Mouse (Mus musculus) midbrain, postnatal 0 days (tissue): ENCODE data around the gene Gm20920. TPM values are rescaled to one million over a fixed set of nuclear protein-coding genes. Genes with fewer than 3 reads are reported as not detected.
"Not testable (repeated sequence)": the region's sequence is repeated elsewhere in the genome, so short reads cannot be mapped to it uniquely, and the experiment has no call there.

ENCODE experiments used
- ATAC-seq: fragments of 200-750 bp; cut with Nextera tagmentation; 2 replicates; pipeline ENCODE4 v1.8.0; 2017; ENCODE audit warnings: moderate number of reproducible peaks, mild to moderate bottlenecking, moderate TSS enrichment, moderate library complexity; ENCODE audit not compliant: low FRiP score
- DNase-seq: peaks from one replicate; pipeline ENCODE4 v3.0.0-alpha.2; 2015; ENCODE audit warnings: low spot score
- H3K27ac ChIP-seq: fragments of 300-500 bp; sonication (generic); 2 replicates; pipeline ENCODE4 v1.5.1; 2014; ENCODE audit warnings: low read depth, mild to moderate bottlenecking, low read length, mixed read lengths
- H3K27me3 ChIP-seq: fragments of 300-500 bp; sonication (generic); 2 replicates; pipeline ENCODE4 v1.6.1; 2014; ENCODE audit warnings: low read length, control low read depth, mixed read lengths; ENCODE audit not compliant: insufficient read depth
- H3K36me3 ChIP-seq: fragments of 300-500 bp; sonication (generic); 2 replicates; pipeline ENCODE4 v1.6.1; 2014; ENCODE audit warnings: low read length, control low read depth, mixed read lengths; ENCODE audit not compliant: insufficient read depth
- H3K4me1 ChIP-seq: fragments of 300-500 bp; sonication (generic); 2 replicates; pipeline ENCODE4 v1.6.1; 2014; ENCODE audit warnings: mild to moderate bottlenecking, control low read depth, antibody characterized with exemption, low read length, mixed read lengths; ENCODE audit not compliant: insufficient read depth
- H3K4me2 ChIP-seq: fragments of 300-500 bp; sonication (generic); 2 replicates; pipeline ENCODE4 v1.6.1; 2014; ENCODE audit warnings: low read depth, mild to moderate bottlenecking, low read length, mixed read lengths; ENCODE audit not compliant: poor library complexity, severe bottlenecking
- H3K4me3 ChIP-seq: fragments of 300-500 bp; sonication (generic); 2 replicates; pipeline ENCODE4 v1.5.1; 2014; ENCODE audit warnings: low read depth, mild to moderate bottlenecking, low read length, moderate library complexity
- H3K9ac ChIP-seq: fragments of 300-500 bp; sonication (generic); replicated peaks from 2 replicates; pipeline ENCODE4 v1.6.1; 2014; ENCODE audit warnings: mild to moderate bottlenecking, low read length, moderate library complexity, mixed read lengths; ENCODE audit not compliant: poor library complexity, severe bottlenecking
- H3K9me3 ChIP-seq: fragments of 300-500 bp; sonication (generic); 2 replicates; pipeline ENCODE4 v1.6.1; 2016; ENCODE audit warnings: low read length, control low read depth
- WGBS: fragments of 180-500 bp; shearing (Covaris S2); extraction: QIAGEN DNeasy Blood & Tissue Kit; methylation state at CpG from one replicate; pipeline ENCODE4 v1.1.7; 2014; 5-methylcytosine and 5-hydroxymethylcytosine counted together
- polyA plus RNA-seq: library from polyadenylated mRNA; unstranded; fragments of >200 nt; fragmentation: Nextera tagmentation; extraction: Ambion mirVana; gene quantifications from 2 replicates; pipeline ENCODE4 v1.2.1, GENCODE M21; 2015
- total RNA-seq: library from RNA; depleted of rRNA; stranded (reverse); fragments of >200 nt; gene quantifications from 2 replicates; pipeline ENCODE4 v1.2.3, GENCODE M21; 2014; rRNA removed

Gene Gm20920
- not detected in 2 replicates for total RNA-seq
- not detected in 2 replicates for polyA plus RNA-seq

DNA sequence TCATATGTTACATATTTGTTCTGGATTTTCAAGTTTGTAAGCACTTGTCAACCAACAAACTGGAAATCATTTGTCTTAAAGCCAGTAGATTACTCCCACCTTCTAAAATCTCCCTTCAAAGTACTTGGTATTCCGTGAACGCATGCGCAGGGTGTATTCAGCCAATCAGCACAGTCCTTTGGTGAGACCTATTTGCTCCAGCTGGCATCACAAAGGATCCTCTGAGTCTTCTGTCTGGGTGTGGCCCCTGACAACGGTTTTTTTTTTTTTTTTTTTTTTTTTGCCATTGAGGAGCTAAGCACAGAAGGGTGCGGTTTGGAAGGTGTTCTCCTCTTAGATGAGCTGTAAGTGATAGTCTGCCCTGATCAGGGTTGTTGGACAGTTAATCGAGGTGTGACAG lies at the start of gene Gm20920:
TSS of gene Gm20920 (plus strand) at position 301 of the 400 bp plus-strand sequence.
- H3K9me3 ChIP-seq, H3K27me3 ChIP-seq, ATAC-seq, H3K9ac ChIP-seq, H3K36me3 ChIP-seq, DNase-seq, H3K27ac ChIP-seq, H3K4me1 ChIP-seq, H3K4me3 ChIP-seq, H3K4me2 ChIP-seq: not testable (repeated sequence)
- no CpG with 5 or more reads among the region's 6 CpGs for WGBS
